Mouse (Mus musculus) stomach, embryonic 14.5 days (tissue): Measurements from ENCODE around the gene Ccr7. TPM values are rescaled to one million over a fixed set of nuclear protein-coding genes. Genes with fewer than 3 reads are reported as not detected.

Experiments used
- ATAC-seq: fragments of 200-750 bp; cut with Nextera tagmentation; 2 replicates; pipeline ENCODE4 v1.8.0; 2017; ENCODE audit warnings: low read depth, moderate TSS enrichment; ENCODE audit not compliant: insufficient number of reproducible peaks, insufficient read depth, low FRiP score
- H3K27ac ChIP-seq: fragments of 300-500 bp; sonication (generic); 2 replicates; pipeline ENCODE4 v1.5.1; 2014; ENCODE audit warnings: mild to moderate bottlenecking, low read length, moderate library complexity, mixed read lengths
- H3K27me3 ChIP-seq: fragments of 300-500 bp; sonication (generic); 2 replicates; pipeline ENCODE4 v1.6.1; 2014; ENCODE audit warnings: low read length, control low read depth, mixed read lengths; ENCODE audit not compliant: control insufficient read depth, insufficient read depth
- H3K36me3 ChIP-seq: fragments of 300-500 bp; sonication (generic); 2 replicates; pipeline ENCODE4 v1.6.1; 2014; ENCODE audit warnings: mild to moderate bottlenecking, control low read depth, low read length, moderate library complexity, mixed read lengths; ENCODE audit not compliant: control insufficient read depth, insufficient read depth
- H3K4me1 ChIP-seq: fragments of 300-500 bp; sonication (generic); 2 replicates; pipeline ENCODE4 v1.6.1; 2014; ENCODE audit warnings: low read length, control low read depth, mixed read lengths; ENCODE audit not compliant: control insufficient read depth, insufficient read depth
- H3K4me2 ChIP-seq: fragments of 300-500 bp; sonication (generic); replicated peaks from 2 replicates; pipeline ENCODE4 v1.6.1; 2014; ENCODE audit warnings: low read depth, low read length, control low read depth
- H3K4me3 ChIP-seq: fragments of 300-500 bp; sonication (generic); 2 replicates; pipeline ENCODE4 v1.5.1; 2014; ENCODE audit warnings: low read depth, low read length, control low read depth
- H3K9ac ChIP-seq: fragments of 300-500 bp; sonication (generic); replicated peaks from 2 replicates; pipeline ENCODE4 v1.6.1; 2014; ENCODE audit warnings: low read depth, mild to moderate bottlenecking, control low read depth, low read length, moderate library complexity, mixed read lengths
- H3K9me3 ChIP-seq: fragments of 300-500 bp; sonication (generic); 2 replicates; pipeline ENCODE4 v1.6.1; 2016; ENCODE audit warnings: low read depth, low read length, control low read depth; ENCODE audit not compliant: control insufficient read depth
- WGBS: fragments of 180-500 bp; shearing (Covaris S2); extraction: QIAGEN DNeasy Blood & Tissue Kit; methylation state at CpG from one replicate; pipeline ENCODE4 v1.1.7; 2014; 5-methylcytosine and 5-hydroxymethylcytosine counted together
- polyA plus RNA-seq: library from polyadenylated mRNA; unstranded; fragments of >200 nt; fragmentation: Nextera tagmentation; extraction: Ambion mirVana; gene quantifications from 2 replicates; pipeline ENCODE4 v1.2.1, GENCODE M21; 2014

Gene Ccr7
- 0.46 and 0.52 TPM in 2 replicates for polyA plus RNA-seq

GRCm38 (mm10) chr11:99154987-99155641 lies at the start of gene Ccr7:
Gene Ccr7, minus strand, starts transcription at chr11:99155077.
- no peaks in the 10 kb centered on the region for H3K27me3 ChIP-seq
- no peaks in the 10 kb centered on the region for H3K36me3 ChIP-seq
- 56% methylated on average over 12 of the region's 12 CpGs for WGBS
- H3K9ac ChIP-seq: no peak within 1 kb of the TSS
- ATAC-seq: no peak
- no peak within 1 kb of the TSS for H3K4me3 ChIP-seq
- H3K27ac ChIP-seq: no peak within 1 kb of the TSS
- no peaks in the 10 kb centered on the region for H3K9me3 ChIP-seq
- no peak within 1 kb of the TSS for H3K4me2 ChIP-seq
- H3K4me1 ChIP-seq: peaks cover 1% of the 10 kb centered on the region; the same call in 1 of the 2 replicates

GRCm38 (mm10) chr11:99189154-99189582 lies 34.3 kb upstream of the Ccr7 start:
- no peaks in the 10 kb centered on the region for H3K4me1 ChIP-seq
- H3K9me3 ChIP-seq: no peaks in the 10 kb centered on the region

GRCm38 (mm10) chr11:99187348-99187747 lies 32.5 kb upstream of the Ccr7 start:
- Histone ChIP-seq H3K27me3 (no peaks in the 10 kb centered on the region), H3K4me1 (no peaks in the 10 kb centered on the region), H3K9ac (no peak overlapping the region), H3K4me2 (no peak overlapping the region), H3K27ac (no peak overlapping the region), H3K9me3 (no peaks in the 10 kb centered on the region), H3K4me3 (no peak overlapping the region), H3K36me3 (no peaks in the 10 kb centered on the region)
- ATAC-seq: no peak
- 63% methylated on average over 4 of the region's 4 CpGs for WGBS

More at GRCm38 (mm10) chr11:99189154-99189582, 34.3 kb upstream of the Ccr7 start:
- H3K4me2 ChIP-seq: no peak overlapping the region
- H3K4me3 ChIP-seq: no peak overlapping the region
- H3K27me3 ChIP-seq: no peaks in the 10 kb centered on the region
- no peaks in the 10 kb centered on the region for H3K36me3 ChIP-seq
- WGBS: 22% methylated on average over 14 of the region's 14 CpGs
- ATAC-seq: no peak
- H3K27ac ChIP-seq: no peak overlapping the region
- no peak overlapping the region for H3K9ac ChIP-seq

- Histone ChIP-seq H3K27me3 (no peaks in the 10 kb centered on the region), H3K9ac (no peak overlapping the region), H3K4me2 (no peak overlapping the region), H3K36me3 (no peaks in the 10 kb centered on the region), H3K4me1 (no peaks in the 10 kb centered on the region), H3K9me3 (no peaks in the 10 kb centered on the region), H3K4me3 (no peak overlapping the region), H3K27ac (no peak overlapping the region)
- 79% methylated on average over 2 of the region's 2 CpGs for WGBS
- no peak for ATAC-seq
These were observed 32.0 kb upstream of the Ccr7 start for GRCm38 (mm10) chr11:99186836-99187235.

GRCm38 (mm10) chr11:99182575-99182974 lies 27.7 kb upstream of the Ccr7 start:
- WGBS: 60% methylated on average over 11 of the region's 11 CpGs
- Histone ChIP-seq H3K4me3 (no peak overlapping the region), H3K36me3 (no peaks in the 10 kb centered on the region), H3K4me1 (no peaks in the 10 kb centered on the region), H3K4me2 (no peak overlapping the region), H3K9me3 (no peaks in the 10 kb centered on the region), H3K9ac (no peak overlapping the region), H3K27me3 (no peaks in the 10 kb centered on the region), H3K27ac (no peak overlapping the region)
- no peak for ATAC-seq

GRCm38 (mm10) chr11:99180071-99180470 lies 25.2 kb upstream of the Ccr7 start:
- Histone ChIP-seq H3K36me3 (no peaks in the 10 kb centered on the region), H3K4me1 (no peaks in the 10 kb centered on the region), H3K9ac (no peak overlapping the region), H3K4me3 (no peak overlapping the region), H3K27ac (no peak overlapping the region), H3K27me3 (no peaks in the 10 kb centered on the region), H3K4me2 (no peak overlapping the region), H3K9me3 (no peaks in the 10 kb centered on the region)
- no peak for ATAC-seq
- 82% methylated on average over 5 of the region's 5 CpGs for WGBS

GRCm38 (mm10) chr11:99177925-99178198 lies 23.0 kb upstream of the Ccr7 start:
- Histone ChIP-seq H3K9me3 (no peaks in the 10 kb centered on the region), H3K9ac (no peak overlapping the region), H3K36me3 (no peaks in the 10 kb centered on the region), H3K4me2 (no peak overlapping the region), H3K27me3 (no peaks in the 10 kb centered on the region), H3K27ac (no peak overlapping the region), H3K4me1 (no peaks in the 10 kb centered on the region), H3K4me3 (no peak overlapping the region)
- WGBS: 76% methylated on average over 2 of the region's 3 CpGs
- no peak for ATAC-seq

- Histone ChIP-seq H3K4me3 (no peak overlapping the region), H3K27ac (no peak overlapping the region), H3K9me3 (no peaks in the 10 kb centered on the region), H3K27me3 (no peaks in the 10 kb centered on the region), H3K36me3 (no peaks in the 10 kb centered on the region), H3K9ac (no peak overlapping the region), H3K4me2 (no peak overlapping the region), H3K4me1 (no peaks in the 10 kb centered on the region)
- WGBS: 62% methylated on average over 5 of the region's 5 CpGs
- no peak for ATAC-seq
These were observed 22.4 kb upstream of the Ccr7 start for GRCm38 (mm10) chr11:99177054-99177924.
